Mouse (Mus musculus) kidney, postnatal 0 days (tissue): ENCODE measurements around the gene Nln. TPM values are rescaled to one million over a fixed set of nuclear protein-coding genes. Genes with fewer than 3 reads are reported as not detected.

Experiments
- ATAC-seq: fragments of 200-750 bp; cut with Nextera tagmentation; replicated peaks from 2 replicates; pipeline ENCODE4 v1.8.0; 2017; ENCODE audit warnings: low read depth, moderate number of reproducible peaks, moderate TSS enrichment, moderate library complexity; ENCODE audit not compliant: low FRiP score
- DNase-seq: peaks from one replicate; pipeline ENCODE4 v3.0.0-alpha.2; 2016; ENCODE audit warnings: low spot score
- H3K27ac ChIP-seq: fragments of 300-500 bp; sonication (generic); 2 replicates; pipeline ENCODE4 v1.5.1; 2014; ENCODE audit warnings: mild to moderate bottlenecking
- H3K27me3 ChIP-seq: fragments of 300-500 bp; sonication (generic); 2 replicates; pipeline ENCODE4 v1.6.1; 2014; ENCODE audit warnings: low read length, mixed read lengths; ENCODE audit not compliant: insufficient read depth
- H3K36me3 ChIP-seq: fragments of 300-500 bp; sonication (generic); 2 replicates; pipeline ENCODE4 v1.6.1; 2014; ENCODE audit warnings: low read length, mixed read lengths; ENCODE audit not compliant: insufficient read depth
- H3K4me1 ChIP-seq: fragments of 300-500 bp; sonication (generic); replicated peaks from 2 replicates; pipeline ENCODE4 v1.6.1; 2014; ENCODE audit warnings: antibody characterized with exemption, low read length, mixed read lengths; ENCODE audit not compliant: insufficient read depth
- H3K4me2 ChIP-seq: fragments of 300-500 bp; sonication (generic); 2 replicates; pipeline ENCODE4 v1.6.1; 2014; ENCODE audit warnings: mild to moderate bottlenecking, low read length, moderate library complexity, mixed read lengths
- H3K4me3 ChIP-seq: fragments of 300-500 bp; sonication (generic); replicated peaks from 2 replicates; pipeline ENCODE4 v1.5.1; 2014; ENCODE audit warnings: low read depth, low read length
- H3K9ac ChIP-seq: fragments of 300-500 bp; sonication (generic); 2 replicates; pipeline ENCODE4 v1.6.1; 2014; ENCODE audit warnings: low read depth, low read length
- H3K9me3 ChIP-seq: fragments of 300-500 bp; sonication (generic); replicated peaks from 2 replicates; pipeline ENCODE4 v1.6.1; 2016; ENCODE audit warnings: low read length, inconsistent platforms, mixed read lengths
- CTCF ChIP-seq: IDR thresholded peaks from 2 replicates; pipeline ENCODE4 v1.5.1; 2016; ENCODE audit warnings: antibody characterized with exemption, low read depth, mild to moderate bottlenecking, moderate library complexity
- WGBS: fragments of 180-500 bp; shearing (Covaris S2); extraction: QIAGEN DNeasy Blood & Tissue Kit; methylation state at CpG from one replicate; pipeline ENCODE4 v1.1.7; 2014; 5-methylcytosine and 5-hydroxymethylcytosine counted together
- polyA plus RNA-seq: library from polyadenylated mRNA; unstranded; fragments of >200 nt; fragmentation: Nextera tagmentation; extraction: Ambion mirVana; gene quantifications from 2 replicates; pipeline ENCODE4 v1.2.1, GENCODE M21; 2015

The Nln gene
- polyA plus RNA-seq, 1 experiment from 2014 or later: 13.5 TPM

- ATAC-seq (no peak; the same call in 1 of the 2 replicates), DNase-seq (no peak)
- Histone ChIP-seq H3K4me2 (no peak overlapping the region), H3K9ac (no peak overlapping the region), H3K4me1 (peaks cover 20% of the 10 kb centered on the region), H3K36me3 (no peaks in the 10 kb centered on the region), H3K27me3 (no peaks in the 10 kb centered on the region), H3K9me3 (no peaks in the 10 kb centered on the region), H3K4me3 (no peak overlapping the region), H3K27ac (no peak overlapping the region)
- 73% methylated on average over 7 of the region's 7 CpGs for WGBS
- no peak for TF ChIP-seq CTCF
These were observed 67.9 kb downstream of the Nln start for GRCm38 (mm10) chr13:104041481-104041880.

GRCm38 (mm10) chr13:104040950-104041349, 68.5 kb downstream of the Nln start:
- no peak for ATAC-seq
- H3K4me3 ChIP-seq: no peak overlapping the region
- 49% methylated on average over 4 of the region's 4 CpGs for WGBS
- no peaks in the 10 kb centered on the region for H3K9me3 ChIP-seq
- no peak overlapping the region for H3K9ac ChIP-seq
- DNase-seq: peak; percentile 42
- peaks cover 25% of the 10 kb centered on the region for H3K4me1 ChIP-seq
- no peak for TF ChIP-seq CTCF
- no peak overlapping the region for H3K4me2 ChIP-seq
- H3K36me3 ChIP-seq: no peaks in the 10 kb centered on the region
- no peaks in the 10 kb centered on the region for H3K27me3 ChIP-seq
- no peak overlapping the region for H3K27ac ChIP-seq

- no peak overlapping the region for H3K4me2 ChIP-seq
- no peak overlapping the region for H3K4me3 ChIP-seq
- H3K27me3 ChIP-seq: no peaks in the 10 kb centered on the region
- H3K9ac ChIP-seq: no peak overlapping the region
- peaks cover 32% of the 10 kb centered on the region for H3K4me1 ChIP-seq
- WGBS: 77% methylated on average over 4 of the region's 4 CpGs
- no peak for TF ChIP-seq CTCF
- no peaks in the 10 kb centered on the region for H3K9me3 ChIP-seq
- DNase-seq: no peak
- no peak overlapping the region for H3K27ac ChIP-seq
- no peak for ATAC-seq
- H3K36me3 ChIP-seq: no peaks in the 10 kb centered on the region
These were observed 69.6 kb downstream of the Nln start for GRCm38 (mm10) chr13:104039861-104040260.

- WGBS: 82% methylated on average over 7 of the region's 7 CpGs
- Histone ChIP-seq H3K36me3 (no peaks in the 10 kb centered on the region), H3K4me1 (peaks cover 36% of the 10 kb centered on the region), H3K27me3 (no peaks in the 10 kb centered on the region), H3K4me2 (no peak overlapping the region), H3K9ac (no peak overlapping the region), H3K4me3 (no peak overlapping the region), H3K27ac (no peak overlapping the region), H3K9me3 (no peaks in the 10 kb centered on the region)
- no peak for TF ChIP-seq CTCF
- ATAC-seq (no peak), DNase-seq (no peak)
These were observed 70.5 kb downstream of the Nln start for GRCm38 (mm10) chr13:104038891-104039290.

- Histone ChIP-seq H3K9me3 (no peaks in the 10 kb centered on the region), H3K4me2 (peak overlapping the region; percentile 11; the same call in 1 of the 2 replicates), H3K4me3 (no peak overlapping the region), H3K27ac (peak overlapping the region; percentile 63; the same call in 1 of the 2 replicates), H3K36me3 (no peaks in the 10 kb centered on the region), H3K9ac (no peak overlapping the region), H3K27me3 (no peaks in the 10 kb centered on the region), H3K4me1 (peaks cover 36% of the 10 kb centered on the region)
- DNase-seq: no peak
- ATAC-seq: no peak
- WGBS: 39% methylated on average over 7 of the region's 7 CpGs
- no peak for TF ChIP-seq CTCF
These were observed 71.1 kb downstream of the Nln start for GRCm38 (mm10) chr13:104038358-104038757.

- ATAC-seq: peak; percentile 58
- DNase-seq: peak; percentile 82
These were observed 71.7 kb downstream of the Nln start for GRCm38 (mm10) chr13:104037531-104038290.

More at GRCm38 (mm10) chr13:104037531-104038290, 71.7 kb downstream of the Nln start:
- Histone ChIP-seq H3K36me3 (no peaks in the 10 kb centered on the region), H3K27me3 (no peaks in the 10 kb centered on the region), H3K9me3 (no peaks in the 10 kb centered on the region), H3K27ac (peak overlapping the region; percentile 63), H3K4me3 (no peak overlapping the region), H3K4me1 (peaks cover 36% of the 10 kb centered on the region), H3K9ac (no peak overlapping the region), H3K4me2 (peak overlapping the region; percentile 11)
- no peak for TF ChIP-seq CTCF
- WGBS: 23% methylated on average over 9 of the region's 9 CpGs
